ENCODE assay signal across 20 mouse cellular contexts in the genomic region with DNA sequence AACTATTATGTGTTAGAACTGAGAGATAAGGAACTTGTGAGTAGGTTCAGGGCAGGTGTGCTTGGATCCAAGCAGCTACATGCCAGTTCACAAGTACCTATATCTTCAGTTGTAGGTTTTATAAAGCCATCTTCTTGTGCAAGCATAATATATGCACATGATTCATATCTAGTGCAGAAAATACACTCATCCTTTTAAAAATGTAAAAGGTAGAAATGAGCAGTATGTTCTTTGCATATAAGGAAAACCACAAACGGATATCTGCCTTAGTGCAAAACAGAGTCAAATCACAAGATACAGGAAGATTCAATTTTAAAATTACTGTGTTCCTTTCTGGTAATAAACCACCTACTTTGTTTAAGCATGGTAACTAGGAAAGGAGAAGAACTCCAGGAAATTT.
"Had no signal": no experiment of that assay in that cellular context is flagged by ENCODE, and none has a peak within 500 bp of the region (broad histone marks: within the 10 kb centered on the region; RNA-seq: fewer than 3 reads in every experiment).

No protein-coding gene starts in this region.

- H3K4me1 ChIP-seq: limb, embryonic 10.5 days; limb, embryonic 12.5 days; limb, embryonic 13.5 days; limb, embryonic 15.5 days; liver, embryonic 12.5 days; liver, embryonic 13.5 days; liver, embryonic 15.5 days; lung, embryonic 15.5 days; megakaryocyte, embryonic 14.5 days; midbrain, embryonic 10.5 days; midbrain, embryonic 12.5 days; midbrain, embryonic 13.5 days; midbrain, embryonic 15.5 days; neural tube, embryonic 12.5 days had no signal

- H3K27ac ChIP-seq: limb, embryonic 10.5 days; limb, embryonic 12.5 days; limb, embryonic 13.5 days; limb, embryonic 15.5 days; liver, embryonic 12.5 days; liver, embryonic 13.5 days; liver, embryonic 14.5 days; liver, embryonic 15.5 days; lung, embryonic 15.5 days; macrophage; midbrain, embryonic 10.5 days; midbrain, embryonic 12.5 days; midbrain, embryonic 13.5 days; midbrain, embryonic 15.5 days; neural tube, embryonic 12.5 days had no signal

- H3K9me3 ChIP-seq: limb, embryonic 10.5 days; limb, embryonic 12.5 days; limb, embryonic 13.5 days; limb, embryonic 15.5 days; liver, embryonic 12.5 days; liver, embryonic 13.5 days; liver, embryonic 15.5 days; lung, embryonic 15.5 days; megakaryocyte, embryonic 14.5 days; midbrain, embryonic 10.5 days; midbrain, embryonic 12.5 days; midbrain, embryonic 13.5 days; midbrain, embryonic 15.5 days; neural tube, embryonic 12.5 days had no signal

- H3K4me3 ChIP-seq: limb, embryonic 10.5 days; limb, embryonic 12.5 days; limb, embryonic 13.5 days; limb, embryonic 15.5 days; liver, embryonic 12.5 days; liver, embryonic 13.5 days; liver, embryonic 15.5 days; lung, embryonic 15.5 days; megakaryocyte, embryonic 14.5 days; midbrain, embryonic 10.5 days; midbrain, embryonic 12.5 days; midbrain, embryonic 13.5 days; midbrain, embryonic 15.5 days; myocyte; neural tube, embryonic 12.5 days had no signal

- H3K27me3 ChIP-seq: limb, embryonic 12.5 days; limb, embryonic 13.5 days; limb, embryonic 15.5 days; liver, embryonic 12.5 days; liver, embryonic 13.5 days; liver, embryonic 15.5 days; lung, embryonic 15.5 days; megakaryocyte, embryonic 14.5 days; midbrain, embryonic 12.5 days; midbrain, embryonic 13.5 days; midbrain, embryonic 15.5 days; neural tube, embryonic 12.5 days had no signal

- H3K36me3 ChIP-seq: limb, embryonic 10.5 days; limb, embryonic 12.5 days; limb, embryonic 13.5 days; limb, embryonic 15.5 days; liver, embryonic 12.5 days; liver, embryonic 13.5 days; liver, embryonic 15.5 days; lung, embryonic 15.5 days; midbrain, embryonic 10.5 days; midbrain, embryonic 12.5 days; midbrain, embryonic 13.5 days; midbrain, embryonic 15.5 days; neural tube, embryonic 12.5 days had no signal

- DNase-seq: liver, embryonic 13.5 days; lung, embryonic 14.5 days had no signal

- ATAC-seq: liver, embryonic 12.5 days; liver, postnatal 0 days; midbrain, embryonic 13.5 days; midbrain, embryonic 15.5 days; midbrain, embryonic 16.5 days had no signal

- H3K9ac ChIP-seq: limb, embryonic 12.5 days; limb, embryonic 13.5 days; limb, embryonic 15.5 days; liver, embryonic 12.5 days; liver, embryonic 13.5 days; liver, embryonic 14.5 days; liver, embryonic 15.5 days; liver, postnatal 0 days; lung, embryonic 14.5 days; lung, embryonic 15.5 days; midbrain, embryonic 12.5 days; midbrain, embryonic 13.5 days; midbrain, embryonic 15.5 days; neural tube, embryonic 12.5 days had no signal
